Mouse (Mus musculus) brain, adult 2 months (tissue): ENCODE measurements around the gene Pdik1l.

Experiments
- DNase-seq: peaks from one replicate; pipeline ENCODE4 v3.0.0; 2011; ENCODE audit warnings: low read depth, low spot score

The Pdik1l gene

DNA sequence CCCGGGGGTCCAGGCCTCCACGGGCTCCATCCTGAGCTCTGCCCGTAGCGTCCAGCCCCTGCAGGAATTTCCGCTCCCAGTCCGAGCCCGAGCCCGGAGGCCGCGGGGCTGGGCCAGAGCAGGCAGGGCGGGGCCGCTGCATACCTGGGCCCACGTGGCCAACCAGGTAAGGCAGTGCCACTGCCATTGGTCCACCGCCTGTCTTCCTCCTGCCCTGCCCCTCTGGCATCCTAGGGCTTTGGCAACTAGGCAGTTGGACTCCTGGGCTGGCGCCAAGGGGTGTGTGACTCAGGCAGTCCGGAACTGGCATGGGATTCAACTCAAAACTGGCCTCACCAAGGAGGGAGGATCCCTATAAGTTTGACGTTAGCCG lies 49.4 kb downstream of the Pdik1l start, which contains the start of gene Cnksr1:
TSS of gene Cnksr1 (minus strand) at position 121 of the 373 bp plus-strand sequence.
- peak; percentile 63 for DNase-seq

DNA sequence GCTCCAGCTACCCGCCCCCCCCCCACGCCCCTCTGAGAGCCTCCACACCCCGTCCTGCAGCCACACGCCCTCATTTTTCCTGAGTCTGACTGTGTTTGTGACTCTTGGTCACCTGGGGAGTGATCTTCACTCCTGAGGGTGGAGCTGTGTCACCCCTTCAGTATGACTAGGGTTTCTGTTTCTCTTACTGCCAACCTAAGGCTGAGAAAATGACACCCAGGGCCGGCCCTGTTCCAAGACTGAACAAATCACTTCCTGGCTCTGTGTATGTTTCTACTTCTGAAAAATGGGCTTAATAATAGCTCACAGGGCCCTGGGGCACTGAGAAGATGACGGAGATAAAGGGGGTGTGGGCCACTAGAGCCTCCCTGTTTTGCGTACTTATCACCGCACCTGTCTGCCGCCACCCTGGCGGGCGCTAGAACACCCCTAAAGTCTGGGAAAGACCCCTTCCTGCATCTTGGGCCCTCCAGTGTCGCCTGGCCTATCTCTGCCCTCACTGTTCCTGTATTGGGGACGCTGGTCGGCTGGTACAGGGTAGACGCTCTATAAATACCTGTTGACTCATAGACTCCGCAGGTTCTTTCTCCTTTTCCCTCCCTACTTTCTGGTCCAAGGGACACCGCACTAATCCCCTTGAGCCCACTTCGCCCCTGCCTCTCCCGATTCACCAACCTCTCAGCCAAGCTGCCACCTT lies 50.0 kb downstream of the Pdik1l start:
- no peak for DNase-seq

DNA sequence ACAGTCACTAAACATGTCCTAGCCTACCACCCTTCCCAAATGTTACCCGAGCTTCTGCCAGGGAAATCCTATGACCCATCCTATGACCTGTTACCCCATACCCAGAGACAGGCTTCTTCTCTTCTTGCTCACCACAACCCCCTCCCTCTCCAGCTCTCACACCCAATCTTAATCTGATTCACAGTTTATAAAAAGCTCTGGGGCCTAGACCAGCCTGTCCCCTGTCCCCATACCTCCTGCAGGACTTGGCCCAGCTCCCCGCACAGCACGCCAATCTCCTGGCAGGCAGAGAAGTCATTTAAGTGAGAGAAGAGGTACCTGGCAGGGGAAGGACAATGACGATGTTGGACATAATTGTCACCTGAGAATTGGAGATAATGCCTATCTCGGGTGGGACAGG lies 52.8 kb downstream of the Pdik1l start:
- DNase-seq, result no peak

DNA sequence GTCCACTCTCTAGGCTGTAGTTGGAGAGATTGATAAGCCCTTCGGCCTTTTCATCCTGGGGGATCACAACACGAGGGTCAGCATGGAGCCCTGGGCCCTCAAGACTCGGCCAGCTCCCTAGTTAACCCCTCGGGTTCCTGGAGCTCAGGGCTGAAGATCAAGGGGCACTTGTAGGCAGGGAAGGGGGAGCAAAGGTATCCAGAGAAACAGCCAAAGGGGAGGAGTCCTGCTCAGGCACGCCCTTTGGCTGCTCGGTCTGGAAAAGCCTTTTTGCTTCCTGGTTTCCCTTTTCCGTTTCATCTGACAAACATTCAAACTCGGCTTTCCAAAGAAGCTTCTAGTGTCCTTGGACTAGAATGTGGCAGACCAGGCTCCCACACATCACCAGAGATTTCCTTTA lies 57.3 kb downstream of the Pdik1l start:
- no peak for DNase-seq

DNA sequence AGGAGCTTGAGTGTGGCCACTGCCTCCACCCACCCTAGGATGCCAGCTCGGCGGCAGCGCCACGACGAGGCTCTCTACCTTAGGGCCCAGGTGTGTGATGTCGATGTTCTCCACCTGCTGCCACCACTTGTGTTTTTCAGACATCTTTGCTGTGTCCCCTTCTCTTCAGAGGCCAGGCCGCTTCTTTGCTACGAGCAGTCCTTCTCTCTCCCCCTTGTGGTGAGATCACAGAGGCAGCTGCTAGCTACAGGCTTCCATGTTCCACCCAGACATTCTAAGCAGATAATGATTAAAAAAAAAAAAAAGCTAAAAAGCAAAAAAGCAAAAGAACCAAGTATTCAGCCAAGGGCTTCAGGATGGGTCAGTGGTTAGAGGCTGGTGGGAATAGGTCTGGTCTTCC lies 60.5 kb downstream of the Pdik1l start, which contains the start of gene Catsper4:
TSS of gene Catsper4 (minus strand) at position 190 of the 400 bp plus-strand sequence.
- DNase-seq, result peak; percentile 37
